ENCODE assay signal across 16 mouse cellular contexts in the genomic region with DNA sequence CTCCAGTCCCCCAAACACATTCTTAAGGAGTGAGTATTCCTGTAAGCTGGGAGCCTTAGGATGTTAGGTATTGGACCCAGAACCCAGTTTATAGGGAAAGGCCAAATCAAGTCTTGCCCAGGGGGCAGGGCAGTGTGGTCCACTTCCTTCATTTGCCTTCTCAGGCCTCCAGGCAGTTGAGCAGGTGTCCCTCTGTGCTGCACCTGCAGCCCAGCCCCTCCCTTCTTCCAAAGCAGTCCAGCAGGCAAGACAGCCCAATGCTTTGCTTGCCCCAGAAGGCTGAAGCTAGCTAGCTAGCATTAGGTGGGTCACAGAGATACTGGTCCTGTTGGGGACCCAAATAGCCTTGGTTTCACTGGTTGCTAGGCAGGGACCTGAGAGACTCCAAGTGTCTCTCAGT. TPM values are rescaled to one million over a fixed set of nuclear protein-coding genes. Genes with fewer than 3 reads are reported as not detected.
"Had no signal": no experiment of that assay in that cellular context is flagged by ENCODE, and none has a peak within 500 bp of the region (broad histone marks: within the 10 kb centered on the region; RNA-seq: fewer than 3 reads in every experiment).

No protein-coding gene starts in this region.

- H3K27me3 ChIP-seq: limb, embryonic 12.5 days; limb, embryonic 15.5 days; liver, embryonic 15.5 days; lung, embryonic 15.5 days; midbrain, embryonic 13.5 days; stomach, embryonic 15.5 days had no signal

- H3K4me3 ChIP-seq: left cerebral cortex, adult 2 months; limb, embryonic 12.5 days; limb, embryonic 15.5 days; liver, embryonic 15.5 days; lung, embryonic 15.5 days; midbrain, embryonic 13.5 days; stomach, embryonic 15.5 days had no signal

- H3K27ac ChIP-seq: kidney, postnatal 0 days; left cerebral cortex, adult 2 months; limb, embryonic 12.5 days; limb, embryonic 15.5 days; lung, embryonic 15.5 days; midbrain, embryonic 13.5 days; stomach, embryonic 15.5 days had no signal

- H3K36me3 ChIP-seq: limb, embryonic 12.5 days; limb, embryonic 15.5 days; liver, embryonic 15.5 days; lung, embryonic 15.5 days; midbrain, embryonic 13.5 days; stomach, embryonic 15.5 days had no signal

- H3K4me2 ChIP-seq: limb, embryonic 12.5 days; limb, embryonic 15.5 days; liver, embryonic 15.5 days; lung, embryonic 15.5 days; midbrain, embryonic 13.5 days; stomach, embryonic 15.5 days had no signal

- ATAC-seq: intestine, postnatal 0 days; midbrain, embryonic 13.5 days; midbrain, embryonic 16.5 days had no signal

- H3K9me3 ChIP-seq: limb, embryonic 12.5 days; limb, embryonic 15.5 days; liver, embryonic 15.5 days; lung, embryonic 15.5 days; midbrain, embryonic 13.5 days; stomach, embryonic 15.5 days had no signal

- H3K9ac ChIP-seq: limb, embryonic 12.5 days; limb, embryonic 15.5 days; liver, embryonic 15.5 days; lung, embryonic 15.5 days; midbrain, embryonic 13.5 days; stomach, embryonic 15.5 days had no signal

- DNase-seq: kidney, adult 2 months; layer of hippocampus, postnatal 36 days had no signal

RNA-seq across cellular contexts. Expression of gene Gprc5c, which starts 29.2 kb away (rescaled TPM):
- total RNA-seq: megakaryocyte-erythroid progenitor cell, adult 5-6 weeks had no signal

RNA-seq across cellular contexts. Expression of gene Cd300lb, which starts 54.0 kb away (rescaled TPM):
- total RNA-seq: layer of hippocampus, postnatal 36 days; left cerebral cortex, adult 2 months; left cerebral cortex, postnatal 14 days; left cerebral cortex, postnatal 4 days had no signal
- polyA plus RNA-seq: limb, embryonic 12.5 days; midbrain, embryonic 16.5 days; neural tube, embryonic 14.5 days had no signal
